Mouse (Mus musculus) limb, embryonic 14.5 days (tissue): ENCODE data around the gene Larp1. TPM values are rescaled to one million over a fixed set of nuclear protein-coding genes. Genes with fewer than 3 reads are reported as not detected.

Experiments used
- ATAC-seq: fragments of 200-750 bp; cut with Nextera tagmentation; 2 replicates; pipeline ENCODE4 v1.8.0; 2017; ENCODE audit warnings: low read depth, moderate number of reproducible peaks, moderate TSS enrichment; ENCODE audit not compliant: low FRiP score
- DNase-seq: peaks from one replicate; pipeline ENCODE4 v3.0.0-alpha.2; 2015; ENCODE audit warnings: low spot score
- H3K27ac ChIP-seq: fragments of 300-500 bp; sonication (generic); replicated peaks from 2 replicates; pipeline ENCODE4 v1.5.1; 2014; ENCODE audit warnings: low read depth, mild to moderate bottlenecking, low read length, moderate library complexity, mixed read lengths
- H3K27me3 ChIP-seq: fragments of 300-500 bp; sonication (generic); 2 replicates; pipeline ENCODE4 v1.6.1; 2014; ENCODE audit warnings: low read length, mixed read lengths; ENCODE audit not compliant: control insufficient read depth, insufficient read depth
- H3K36me3 ChIP-seq: fragments of 300-500 bp; sonication (generic); 2 replicates; pipeline ENCODE4 v1.6.1; 2014; ENCODE audit warnings: mild to moderate bottlenecking, low read length, moderate library complexity, mixed read lengths; ENCODE audit not compliant: control insufficient read depth, insufficient read depth
- H3K4me1 ChIP-seq: fragments of 300-500 bp; sonication (generic); 2 replicates; pipeline ENCODE4 v1.6.1; 2014; ENCODE audit warnings: antibody characterized with exemption, low read length, mixed read lengths; ENCODE audit not compliant: control insufficient read depth, insufficient read depth
- H3K4me2 ChIP-seq: fragments of 300-500 bp; sonication (generic); replicated peaks from 2 replicates; pipeline ENCODE4 v1.6.1; 2014; ENCODE audit warnings: low read depth, mild to moderate bottlenecking, low read length, moderate library complexity; ENCODE audit not compliant: severe bottlenecking
- H3K4me3 ChIP-seq: fragments of 300-500 bp; sonication (generic); replicated peaks from 2 replicates; pipeline ENCODE4 v1.5.1; 2014; ENCODE audit warnings: low read length
- H3K9ac ChIP-seq: fragments of 300-500 bp; sonication (generic); 2 replicates; pipeline ENCODE4 v1.6.1; 2014; ENCODE audit warnings: mild to moderate bottlenecking, low read depth, low read length, moderate library complexity; ENCODE audit not compliant: severe bottlenecking
- H3K9me3 ChIP-seq: fragments of 300-500 bp; sonication (generic); 2 replicates; pipeline ENCODE4 v1.6.1; 2016; ENCODE audit warnings: low read length; ENCODE audit not compliant: control insufficient read depth
- POLR2A ChIP-seq: fragments of 200-500 bp; IDR thresholded peaks from 2 replicates; pipeline ENCODE4 v1.8.0; 2012; ENCODE audit warnings: inconsistent platforms, mild to moderate bottlenecking, moderate library complexity, borderline replicate concordance; ENCODE audit not compliant: insufficient read depth, insufficient read length; ENCODE audit errors: extremely low read depth
- WGBS: fragments of 180-500 bp; shearing (Covaris S2); extraction: QIAGEN DNeasy Blood & Tissue Kit; methylation state at CpG from one replicate; pipeline ENCODE4 v1.1.7; 2014; 5-methylcytosine and 5-hydroxymethylcytosine counted together
- polyA plus RNA-seq, 2 experiments: library from polyadenylated mRNA; depleted of rRNA in 1 of 2; stranded (reverse) in 1 of 2; unstranded in 1 of 2; fragments of >200 nt; fragmentation: Nextera tagmentation in 1 of 2; extraction: Ambion mirVana in 1 of 2; gene quantifications; 2 replicates each; pipeline versions ENCODE4 v1.2.1 to v1.2.3; 2012 to 2014

The Larp1 gene
- polyA plus RNA-seq, 2 experiments, result 24.7 to 46.4 TPM

DNA sequence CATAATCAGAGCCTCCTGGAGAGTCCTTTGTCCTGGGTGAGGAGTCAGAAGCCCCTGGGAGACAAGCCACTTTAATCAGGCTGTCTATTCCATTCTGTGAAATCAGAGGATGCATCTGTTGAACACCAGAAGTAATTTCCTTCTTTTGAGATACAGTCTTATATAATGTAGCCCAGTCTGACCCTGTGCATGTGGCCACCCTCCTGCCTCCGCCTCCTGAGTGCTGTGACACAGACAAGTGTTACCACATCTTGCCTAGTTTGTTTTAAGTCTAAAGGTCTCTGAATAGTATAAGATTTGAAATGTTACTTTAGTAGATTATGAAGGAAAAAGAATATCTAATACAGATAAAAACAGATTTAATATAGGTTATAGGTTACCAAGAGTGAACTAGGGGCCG is 91.1 kb downstream of the Larp1 start:
- TF ChIP-seq POLR2A, result no peak
- H3K4me1 ChIP-seq, result peaks cover 7% of the 10 kb centered on the region; the same call in 1 of the 2 replicates
- no peak overlapping the region for H3K9ac ChIP-seq
- no peaks in the 10 kb centered on the region for H3K9me3 ChIP-seq
- no peak for ATAC-seq
- H3K36me3 ChIP-seq, result no peaks in the 10 kb centered on the region
- H3K27ac ChIP-seq, result no peak overlapping the region
- no peak for DNase-seq
- no peak overlapping the region for H3K4me2 ChIP-seq
- H3K4me3 ChIP-seq, result no peak overlapping the region
- 92% methylated on average over 2 of the region's 2 CpGs for WGBS
- no peaks in the 10 kb centered on the region for H3K27me3 ChIP-seq

DNA sequence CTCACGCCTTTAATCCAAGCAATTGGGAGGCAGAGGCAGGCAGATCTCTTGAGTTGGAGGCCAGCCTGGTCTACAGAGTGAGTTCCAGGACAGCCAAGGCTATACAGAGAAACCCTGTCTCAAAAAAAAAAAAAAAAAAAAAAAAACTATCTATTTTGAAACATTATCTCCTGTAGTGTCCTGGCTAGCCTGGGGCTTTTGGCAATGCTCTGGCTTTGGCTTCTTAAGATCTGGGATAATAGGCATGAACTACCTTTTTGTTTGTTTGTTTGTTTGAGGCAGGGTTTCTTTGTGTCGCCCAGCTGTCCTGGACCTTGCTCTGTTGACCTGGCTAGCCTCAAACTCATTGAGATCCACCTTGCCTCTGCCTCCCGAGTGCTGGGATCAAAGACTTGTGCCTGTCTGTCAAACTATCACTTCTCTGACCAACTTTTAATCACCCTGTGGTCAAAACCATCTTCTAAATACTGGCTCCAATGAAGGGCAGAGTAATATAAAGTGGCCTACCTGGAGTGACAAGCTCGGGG is 92.4 kb downstream of the Larp1 start:
- no peaks in the 10 kb centered on the region for H3K27me3 ChIP-seq
- 82% methylated on average over 4 of the region's 4 CpGs for WGBS
- peaks cover 12% of the 10 kb centered on the region for H3K4me1 ChIP-seq
- H3K9me3 ChIP-seq, result no peaks in the 10 kb centered on the region
- no peak overlapping the region for H3K9ac ChIP-seq
- no peak for DNase-seq
- no peak for TF ChIP-seq POLR2A
- ATAC-seq, result no peak
- no peak overlapping the region for H3K4me2 ChIP-seq
- H3K36me3 ChIP-seq, result no peaks in the 10 kb centered on the region
- H3K4me3 ChIP-seq, result no peak overlapping the region
- H3K27ac ChIP-seq, result no peak overlapping the region

DNA sequence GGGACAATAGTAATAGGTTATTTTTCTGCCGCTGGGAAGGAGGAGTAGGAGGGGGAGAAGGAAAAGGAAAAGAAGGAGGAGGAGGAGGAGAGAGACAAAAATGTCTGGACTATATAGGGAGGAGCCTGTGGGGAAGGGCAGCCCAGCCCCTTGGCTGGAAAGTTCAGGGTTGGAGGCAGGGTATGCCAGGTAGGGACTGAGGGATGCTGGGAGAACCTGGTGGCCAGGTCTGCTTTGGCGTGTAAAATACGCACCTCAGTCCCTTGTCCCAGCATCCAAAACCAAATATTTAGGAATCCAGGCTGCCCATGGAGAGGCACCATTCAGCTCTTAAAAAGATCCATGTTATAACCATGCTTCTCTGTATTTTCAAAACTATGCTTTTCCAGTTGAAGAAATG is 93.3 kb downstream of the Larp1 start:
- H3K4me3 ChIP-seq, result no peak overlapping the region
- H3K4me2 ChIP-seq, result no peak overlapping the region
- no peaks in the 10 kb centered on the region for H3K27me3 ChIP-seq
- no peaks in the 10 kb centered on the region for H3K9me3 ChIP-seq
- ATAC-seq (no peak), DNase-seq (no peak)
- TF ChIP-seq POLR2A, result no peak
- no peak overlapping the region for H3K27ac ChIP-seq
- no peak overlapping the region for H3K9ac ChIP-seq
- peaks cover 12% of the 10 kb centered on the region for H3K4me1 ChIP-seq
- H3K36me3 ChIP-seq, result no peaks in the 10 kb centered on the region
- WGBS, result 75% methylated on average over 3 of the region's 3 CpGs

DNA sequence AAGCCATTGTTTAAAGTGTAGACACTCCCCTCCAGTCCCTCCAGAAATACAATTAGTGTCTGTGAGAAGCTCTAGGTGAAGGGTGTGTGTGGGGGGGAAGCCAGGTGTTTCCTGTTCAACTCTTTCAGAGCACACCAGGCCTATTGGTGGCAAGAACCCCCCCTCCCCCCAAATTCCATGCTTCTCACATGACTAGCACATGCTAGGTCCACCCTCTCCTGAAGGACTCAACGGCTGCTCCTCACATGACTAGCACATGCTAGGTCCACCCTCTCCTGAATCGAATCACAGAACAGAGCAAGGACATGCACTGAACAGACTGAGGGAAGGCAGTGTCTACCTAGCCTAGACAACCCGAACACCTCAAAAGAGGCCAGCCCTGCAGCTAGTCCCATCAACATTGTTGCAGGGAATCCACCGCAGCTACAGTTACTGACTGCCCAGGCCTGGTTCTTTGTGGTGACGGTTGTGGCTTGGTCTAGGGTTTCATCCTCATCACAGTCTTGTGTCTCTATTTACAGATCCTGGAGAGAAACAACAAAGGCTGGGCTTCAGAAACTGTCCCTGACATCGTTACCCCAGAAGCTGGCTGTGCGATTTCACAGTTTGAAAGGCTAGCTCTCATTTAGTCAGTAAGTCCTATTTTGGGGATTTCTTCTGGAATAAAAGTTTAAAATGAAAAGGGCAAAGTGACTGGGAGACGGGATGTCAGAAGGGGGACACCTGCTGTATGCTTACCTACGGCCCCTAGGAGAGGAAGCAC is 93.9 kb downstream of the Larp1 start:
- Histone ChIP-seq H3K9me3 (no peaks in the 10 kb centered on the region), H3K4me2 (peak overlapping the region; percentile 74), H3K36me3 (no peaks in the 10 kb centered on the region), H3K9ac (peak overlapping the region; percentile 61), H3K4me3 (peak overlapping the region; percentile 93), H3K27ac (peak overlapping the region; percentile 65), H3K4me1 (peaks cover 12% of the 10 kb centered on the region), H3K27me3 (no peaks in the 10 kb centered on the region)
- DNase-seq (no peak), ATAC-seq (no peak)
- 88% methylated on average over 9 of the region's 9 CpGs for WGBS
- no peak for TF ChIP-seq POLR2A

DNA sequence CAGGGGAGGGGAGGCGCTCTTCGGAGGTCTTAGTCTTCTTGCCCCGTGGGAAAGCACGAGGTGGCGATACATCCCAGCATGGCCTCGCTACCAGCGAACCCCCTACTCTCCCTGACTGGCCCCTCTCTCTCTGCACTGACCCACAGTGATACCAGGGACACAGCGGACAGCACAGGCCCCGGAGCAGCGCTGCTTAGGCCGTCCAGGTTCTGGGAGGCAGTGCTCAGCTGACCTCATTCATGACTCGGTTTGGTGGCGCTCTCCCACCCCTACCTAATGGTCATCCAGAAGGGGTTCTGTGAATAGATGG is 94.4 kb downstream of the Larp1 start:
- TF ChIP-seq POLR2A, result no peak
- H3K36me3 ChIP-seq, result no peaks in the 10 kb centered on the region
- H3K4me1 ChIP-seq, result peaks cover 12% of the 10 kb centered on the region
- H3K4me2 ChIP-seq, result peak overlapping the region; percentile 74
- no peaks in the 10 kb centered on the region for H3K9me3 ChIP-seq
- peak overlapping the region; percentile 61 for H3K9ac ChIP-seq
- peak overlapping the region; percentile 93 for H3K4me3 ChIP-seq
- peak; percentile 16 for ATAC-seq
- 56% methylated on average over 12 of the region's 13 CpGs for WGBS
- H3K27ac ChIP-seq, result peak overlapping the region; percentile 65
- no peaks in the 10 kb centered on the region for H3K27me3 ChIP-seq
- DNase-seq, result no peak
